Mouse (Mus musculus): Measurements from ENCODE around the gene Parp1.

DNA sequence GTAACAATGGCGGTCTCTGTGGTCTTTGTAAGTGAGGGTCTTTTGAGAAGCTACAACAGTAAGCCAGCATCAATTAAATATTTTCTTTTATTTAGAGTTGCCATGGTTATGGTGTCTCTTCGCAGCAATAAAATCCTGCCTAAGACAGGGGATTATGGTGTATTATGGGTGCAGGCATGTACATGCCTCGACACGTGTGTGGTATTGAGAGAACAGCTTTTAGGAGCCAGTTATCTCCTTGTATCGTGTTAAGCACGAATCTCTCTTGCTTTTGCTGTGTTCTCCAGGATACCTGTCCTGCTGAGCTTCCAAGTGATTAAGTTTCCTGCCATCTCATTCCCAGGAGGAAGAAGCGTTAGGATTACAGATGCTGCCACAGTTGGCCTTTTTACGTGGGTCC is 9.3 kb upstream of the Parp1 start:
- TF ChIP-seq POLR2A (IDR thresholded peaks at IDR 0.05; ENCODE audit: control insufficient read depth, low read depth, low read length): no peak
- no peak for TF ChIP-seq CTCF (IDR thresholded peaks at IDR 0.05; ENCODE audit: control insufficient read depth, insufficient read depth, insufficient replicate concordance, low read depth, low read length)
